Mouse (Mus musculus) hindbrain, embryonic 15.5 days (tissue): ENCODE measurements around the gene Vmn1r23. TPM values are rescaled to one million over a fixed set of nuclear protein-coding genes. Genes with fewer than 3 reads are reported as not detected.
"Not testable (repeated sequence)": the region's sequence is repeated elsewhere in the genome, so short reads cannot be mapped to it uniquely, and the experiment has no call there.

Source experiments
- ATAC-seq: fragments of 200-750 bp; cut with Nextera tagmentation; 2 replicates; pipeline ENCODE4 v1.8.0; 2017; ENCODE audit warnings: low read depth, moderate number of reproducible peaks, moderate TSS enrichment; ENCODE audit not compliant: low FRiP score
- H3K27ac ChIP-seq: fragments of 300-500 bp; sonication (generic); replicated peaks from 2 replicates; pipeline ENCODE4 v1.5.1; 2015; ENCODE audit warnings: mild to moderate bottlenecking, inconsistent platforms
- H3K27me3 ChIP-seq: fragments of 300-500 bp; sonication (generic); 2 replicates; pipeline ENCODE4 v1.6.1; 2015; ENCODE audit warnings: control low read depth, inconsistent platforms
- H3K36me3 ChIP-seq: fragments of 300-500 bp; sonication (generic); 2 replicates; pipeline ENCODE4 v1.6.1; 2015; ENCODE audit warnings: control low read depth, inconsistent platforms
- H3K4me1 ChIP-seq: fragments of 300-500 bp; sonication (generic); replicated peaks from 2 replicates; pipeline ENCODE4 v1.6.1; 2015; ENCODE audit warnings: control low read depth, inconsistent platforms
- H3K4me2 ChIP-seq: fragments of 300-500 bp; sonication (generic); 2 replicates; pipeline ENCODE4 v1.6.1; 2015; ENCODE audit warnings: moderate library complexity, mild to moderate bottlenecking, inconsistent platforms
- H3K4me3 ChIP-seq: fragments of 300-500 bp; sonication (generic); 2 replicates; pipeline ENCODE4 v1.5.1; 2015; ENCODE audit warnings: mild to moderate bottlenecking, inconsistent platforms
- H3K9ac ChIP-seq: fragments of 300-500 bp; sonication (generic); 2 replicates; pipeline ENCODE4 v1.6.1; 2015; ENCODE audit warnings: inconsistent platforms
- H3K9me3 ChIP-seq: fragments of 300-500 bp; sonication (generic); 2 replicates; pipeline ENCODE4 v1.6.1; 2016; ENCODE audit warnings: control low read depth, inconsistent platforms
- WGBS: fragments of 180-500 bp; shearing (Covaris S2); methylation state at CpG from one replicate; pipeline ENCODE4 v1.1.7; 2015; 5-methylcytosine and 5-hydroxymethylcytosine counted together
- polyA plus RNA-seq: library from polyadenylated mRNA; unstranded; fragments of >200 nt; fragmentation: Nextera tagmentation; extraction: Ambion mirVana; gene quantifications from 2 replicates; pipeline ENCODE4 v1.2.1, GENCODE M21; 2015

The Vmn1r23 gene
- polyA plus RNA-seq, result not detected in 2 replicates

GRCm38 (mm10) chr6:57926738-57927137, at the start of gene Vmn1r23:
Gene Vmn1r23 (minus strand): TSS chr6:57926838.
- no peak within 1 kb of the TSS for H3K4me3 ChIP-seq
- no peak within 1 kb of the TSS for H3K9ac ChIP-seq
- WGBS, result 91% methylated on average over 1 of the region's 1 CpGs
- H3K4me2 ChIP-seq, result no peak within 1 kb of the TSS
- H3K4me1 ChIP-seq, result no peaks in the 10 kb centered on the region
- H3K9me3 ChIP-seq, result no peaks in the 10 kb centered on the region
- no peaks in the 10 kb centered on the region for H3K27me3 ChIP-seq
- no peaks in the 10 kb centered on the region for H3K36me3 ChIP-seq
- no peak within 1 kb of the TSS for H3K27ac ChIP-seq
- ATAC-seq, result no peak

- H3K9me3 ChIP-seq, H3K27ac ChIP-seq, ATAC-seq, H3K4me2 ChIP-seq, H3K9ac ChIP-seq, H3K4me1 ChIP-seq, H3K36me3 ChIP-seq, H3K27me3 ChIP-seq, H3K4me3 ChIP-seq: not testable (repeated sequence)
- WGBS, result 84% methylated on average over 1 of the region's 1 CpGs
Observed at GRCm38 (mm10) chr6:57961403-57961802, 34.8 kb upstream of the Vmn1r23 start, which contains the start of gene Vmn1r24. Gene Vmn1r24 (minus strand): TSS chr6:57961503.

DNA sequence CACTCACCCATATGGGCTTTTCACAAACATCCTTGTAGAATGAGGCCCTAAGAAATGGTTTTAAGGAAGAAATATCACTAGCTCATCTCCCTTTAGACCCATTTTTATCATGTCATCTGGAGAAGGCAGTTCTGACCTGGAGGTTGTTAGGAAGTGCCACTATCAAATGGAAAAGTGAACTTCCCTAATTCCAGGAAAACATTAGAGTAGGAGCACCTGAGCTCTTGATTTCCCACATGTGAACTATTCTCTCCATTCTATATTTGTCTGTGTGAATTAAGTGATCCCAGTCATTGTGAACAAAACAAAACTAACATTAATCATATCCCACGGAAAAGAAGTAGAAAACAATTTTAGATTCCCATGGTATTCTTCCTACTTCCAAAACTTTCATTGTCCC, 18.7 kb downstream of the Vmn1r23 start, which contains the start of gene Vmn1r22:
Gene Vmn1r22 (minus strand): TSS at position 101 of the 400 bp plus-strand sequence.
- 97% methylated on average over 1 of the region's 1 CpGs for WGBS
- no peak for ATAC-seq
- Histone ChIP-seq H3K4me1 (no peaks in the 10 kb centered on the region), H3K4me2 (no peak within 1 kb of the TSS), H3K9ac (no peak within 1 kb of the TSS), H3K9me3 (no peaks in the 10 kb centered on the region), H3K27me3 (no peaks in the 10 kb centered on the region), H3K27ac (no peak within 1 kb of the TSS), H3K4me3 (no peak within 1 kb of the TSS), H3K36me3 (no peaks in the 10 kb centered on the region)

Other genes with a start within 250 kb of the Vmn1r23 start
- 17.2 and 18.0 TPM in 2 replicates for gene Pyurf, start 234.8 kb downstream of the Vmn1r23 start, polyA plus RNA-seq
- gene Lancl2, start 224.3 kb downstream of the Vmn1r23 start, polyA plus RNA-seq, result 76.7 and 86.3 TPM in 2 replicates
- 201 and 221 TPM in 2 replicates for gene Vopp1, start 101.7 kb downstream of the Vmn1r23 start, polyA plus RNA-seq
- gene Vmn1r21, start 76.5 kb downstream of the Vmn1r23 start, polyA plus RNA-seq, result not detected in 2 replicates
- gene Vmn1r22, start 18.8 kb downstream of the Vmn1r23 start, polyA plus RNA-seq, result not detected in 2 replicates
- gene Vmn1r24, start 34.7 kb upstream of the Vmn1r23 start, polyA plus RNA-seq, result not detected in 2 replicates
- not detected in 2 replicates for gene Vmn1r25, start 54.0 kb upstream of the Vmn1r23 start, polyA plus RNA-seq
- not detected in 2 replicates for gene Vmn1r26, start 88.3 kb upstream of the Vmn1r23 start, polyA plus RNA-seq